Mouse (Mus musculus) layer of hippocampus, adult 9-10 months (tissue): ENCODE data around the gene Rnf182.

Experiments
- DNase-seq: peaks from one replicate; pipeline ENCODE4 v3.0.0; 2022; ENCODE audit warnings: low spot score

Gene Rnf182

GRCm38 (mm10) chr13:43615577-43616254 is at the start of gene Rnf182:
Gene Rnf182, plus strand, starts transcription at chr13:43615710.
- DNase-seq = no peak

DNA sequence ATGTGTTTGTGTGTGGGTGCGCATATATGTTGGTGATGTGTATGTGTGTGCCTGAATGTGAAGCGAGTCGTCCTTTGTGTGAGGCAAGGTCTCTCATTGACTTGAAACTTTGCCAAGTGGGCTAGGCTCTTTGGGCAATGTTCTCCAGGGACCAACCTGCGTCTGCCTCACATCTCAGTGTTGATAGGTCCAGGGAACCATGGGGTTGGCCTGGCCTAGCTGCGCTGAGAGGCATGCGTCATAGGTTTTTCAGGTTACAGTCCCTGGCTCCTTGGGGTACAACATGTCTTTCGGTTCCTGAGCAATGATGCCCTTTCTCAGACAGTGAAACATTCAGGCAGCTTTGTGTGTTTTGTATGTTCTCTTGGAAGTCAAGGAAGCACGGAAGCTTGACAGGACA is 49.3 kb upstream of the Rnf182 start:
- no peak for DNase-seq

DNA sequence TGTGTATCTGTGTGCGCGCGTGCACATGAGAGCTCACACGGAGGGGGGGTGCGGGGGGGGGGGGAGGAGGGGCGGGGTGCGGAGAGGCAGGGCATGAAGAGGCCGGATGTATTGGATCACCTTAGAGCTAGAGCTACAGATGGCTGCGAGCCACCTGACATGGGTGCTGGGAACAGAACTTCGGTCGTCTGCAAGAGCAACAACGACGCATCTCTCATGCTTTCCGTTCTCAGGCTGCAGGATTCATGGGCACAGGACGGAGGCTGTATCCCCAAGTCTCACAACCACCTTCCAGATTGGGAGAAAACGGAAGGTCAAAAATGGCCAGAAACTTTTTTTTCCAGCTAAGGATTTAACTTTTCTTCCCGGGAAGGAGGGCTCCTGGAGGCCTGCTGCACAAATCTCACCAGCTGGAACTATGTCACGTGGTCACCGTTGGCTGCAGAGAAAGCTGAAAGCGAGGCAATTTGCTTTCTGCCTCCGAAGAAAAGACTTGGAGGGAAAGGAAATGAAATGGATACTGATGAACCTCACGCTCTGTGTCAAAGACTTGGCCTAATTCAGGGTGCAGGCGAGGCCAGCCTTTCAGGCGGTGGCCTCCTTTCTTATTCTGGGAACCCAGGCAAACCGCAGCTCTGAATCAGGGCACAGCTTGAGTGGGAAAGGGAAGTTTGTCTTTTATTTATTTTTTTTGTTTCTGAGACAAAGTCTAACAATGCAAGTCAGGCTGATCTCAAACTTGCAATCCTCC is 48.2 kb upstream of the Rnf182 start:
- DNase-seq = no peak

DNA sequence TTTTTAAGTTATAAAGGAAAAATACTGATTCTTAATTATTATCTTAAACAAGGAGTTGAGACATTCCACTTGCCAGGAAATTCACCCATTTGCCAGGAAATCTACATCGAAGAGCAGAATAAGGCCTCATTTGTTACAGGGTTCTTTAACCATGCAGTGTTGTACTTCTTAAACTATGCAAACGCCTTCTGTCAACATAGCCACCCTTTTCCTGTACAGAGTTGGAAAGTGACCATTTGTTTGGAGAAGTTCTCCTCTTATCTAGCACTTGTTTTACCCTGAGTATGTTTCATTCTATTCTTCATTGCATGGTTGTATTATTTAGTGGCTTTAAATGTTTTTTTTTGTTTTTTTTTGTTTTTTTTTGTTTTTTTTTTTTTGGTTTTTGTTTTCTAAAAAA is 41.5 kb upstream of the Rnf182 start:
- no peak for DNase-seq

GRCm38 (mm10) chr13:43575431-43575830 is 40.1 kb upstream of the Rnf182 start:
- no peak for DNase-seq

GRCm38 (mm10) chr13:43577254-43577653 is 38.3 kb upstream of the Rnf182 start:
- DNase-seq = no peak

GRCm38 (mm10) chr13:43577766-43578165 is 37.7 kb upstream of the Rnf182 start:
- DNase-seq = no peak

GRCm38 (mm10) chr13:43579740-43580139 is 35.8 kb upstream of the Rnf182 start:
- DNase-seq = no peak

GRCm38 (mm10) chr13:43580661-43581060 is 34.8 kb upstream of the Rnf182 start:
- DNase-seq = no peak

- no peak for DNase-seq
Measured at GRCm38 (mm10) chr13:43582961-43583360, 32.5 kb upstream of the Rnf182 start.

GRCm38 (mm10) chr13:43583504-43583903 is 32.0 kb upstream of the Rnf182 start:
- DNase-seq = no peak

DNA sequence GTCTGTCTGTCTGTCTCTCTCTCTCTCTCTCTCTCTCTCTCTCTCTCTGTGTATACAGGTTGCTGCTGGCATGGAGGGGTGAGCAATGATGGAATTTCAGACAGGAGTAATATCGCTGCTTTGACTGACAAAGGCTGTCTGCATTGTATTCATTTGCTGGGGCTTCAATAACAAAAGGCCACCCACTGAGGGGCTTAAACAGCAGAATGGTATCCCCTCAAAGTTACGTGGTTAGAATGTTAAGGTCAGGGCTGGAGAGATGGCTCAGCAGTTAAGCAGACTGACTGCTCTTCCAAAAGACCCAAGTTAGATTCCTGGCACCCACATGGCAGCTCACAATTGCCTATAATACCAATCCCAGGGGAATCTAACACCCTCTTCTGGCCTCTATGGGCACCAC is 30.2 kb upstream of the Rnf182 start:
- DNase-seq = no peak

- DNase-seq = no peak
Measured at GRCm38 (mm10) chr13:43586966-43587365, 28.5 kb upstream of the Rnf182 start.

DNA sequence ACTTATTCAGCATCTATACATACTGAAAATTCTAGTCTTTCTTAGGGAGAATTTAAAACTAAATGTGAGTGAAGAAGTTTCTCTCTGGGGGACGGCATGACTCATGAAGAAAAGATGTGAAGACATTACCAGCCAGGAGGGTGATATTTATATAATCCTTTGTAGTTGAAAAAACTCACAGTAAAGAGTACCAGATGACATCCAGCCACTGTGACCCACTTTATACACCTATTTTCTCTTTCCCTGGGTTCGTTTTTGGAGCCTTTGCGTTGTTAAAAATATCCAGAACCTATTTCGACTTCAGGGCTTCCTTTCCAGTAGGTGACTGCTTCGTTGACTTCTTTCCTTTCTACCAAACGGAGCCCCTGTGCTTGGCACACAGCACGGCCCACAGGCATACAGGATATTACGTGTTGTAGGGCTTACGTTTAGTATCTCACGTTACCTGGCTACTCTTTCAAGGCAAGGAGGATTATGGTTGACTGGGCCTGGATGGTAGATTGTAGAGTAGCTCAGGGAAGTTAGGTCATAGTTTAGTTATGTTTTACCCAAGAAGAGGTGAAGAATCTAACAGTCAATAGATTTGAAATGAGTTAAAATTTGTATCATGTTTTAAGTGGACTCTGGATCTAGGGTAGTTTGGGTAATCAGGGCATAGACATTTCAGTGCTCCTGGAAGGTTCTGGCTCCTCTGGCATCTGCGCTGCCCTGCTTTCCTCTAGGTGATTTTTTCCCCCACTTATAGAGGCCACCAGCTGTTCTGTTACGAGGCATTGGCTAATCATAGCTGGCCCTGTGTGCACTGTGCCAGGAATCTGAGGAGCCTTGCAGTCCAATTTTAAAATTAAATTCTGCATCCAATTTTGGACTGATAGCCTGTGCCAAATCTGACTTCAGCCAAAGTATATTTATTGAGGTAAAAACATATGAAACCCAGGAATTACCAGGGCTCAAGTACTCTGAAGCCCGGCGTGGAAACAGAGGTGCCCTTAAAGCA is 27.4 kb upstream of the Rnf182 start:
- no peak for DNase-seq

DNA sequence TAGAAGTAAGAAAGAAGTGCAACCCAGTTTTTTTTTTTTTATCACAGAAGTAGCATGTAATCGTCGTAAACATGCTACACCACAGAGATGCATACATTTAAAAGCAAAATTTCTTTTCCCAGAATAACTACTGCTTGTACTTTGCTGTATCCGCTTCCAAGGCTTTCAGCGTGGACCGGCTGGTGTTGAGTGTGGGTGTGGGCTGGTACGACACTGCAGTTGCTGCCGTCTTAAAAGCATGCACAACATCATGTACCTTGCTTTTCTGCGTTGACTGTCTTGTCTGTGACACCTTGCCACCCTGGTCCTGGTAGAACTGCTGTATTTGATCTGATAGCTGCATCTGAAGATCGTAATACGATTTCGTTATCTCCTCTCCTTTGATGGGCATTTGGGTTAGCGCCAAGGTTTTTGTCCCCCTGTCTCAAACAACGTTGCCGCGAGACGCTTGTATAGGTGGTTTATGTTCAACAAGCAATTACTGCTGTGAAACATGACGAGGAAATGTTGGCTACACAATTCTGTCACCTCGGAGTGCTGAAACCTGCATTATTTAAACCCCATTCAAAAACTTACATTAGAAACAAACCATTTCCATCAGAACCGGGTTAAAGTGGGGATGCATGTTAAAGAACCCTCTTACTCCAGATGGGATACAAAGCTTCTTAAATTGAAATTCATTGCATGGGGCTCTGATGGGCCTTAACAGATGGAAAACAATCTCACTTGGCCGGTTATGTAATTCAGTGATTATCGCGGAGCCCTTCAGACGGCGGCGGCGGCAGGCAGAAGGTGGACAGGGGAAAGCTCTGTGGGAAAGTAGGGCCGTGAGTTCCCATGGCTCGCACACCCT is 23.5 kb upstream of the Rnf182 start:
- DNase-seq = no peak

GRCm38 (mm10) chr13:43592681-43593068 is 22.8 kb upstream of the Rnf182 start:
- no peak for DNase-seq

DNA sequence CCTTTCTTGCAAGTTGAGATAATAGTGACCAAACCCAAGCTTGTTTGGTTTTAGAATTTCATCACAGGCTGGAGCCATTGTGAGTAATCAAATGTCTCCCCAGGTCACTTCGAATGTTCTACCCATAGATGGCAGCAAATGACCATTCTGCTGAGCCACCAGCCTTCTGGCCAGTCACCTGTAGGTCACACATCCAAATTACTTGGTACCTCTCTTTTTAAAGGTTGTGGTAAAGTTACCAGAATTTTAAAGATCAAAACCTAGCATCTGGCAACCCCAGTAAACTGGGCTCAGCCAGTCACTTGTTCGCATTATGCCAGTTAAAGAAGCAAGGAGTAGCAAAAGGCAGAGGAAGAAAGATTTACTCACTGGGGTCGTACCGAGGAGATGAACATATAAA is 19.6 kb upstream of the Rnf182 start:
- no peak for DNase-seq

GRCm38 (mm10) chr13:43600967-43601366 is 14.5 kb upstream of the Rnf182 start:
- no peak for DNase-seq

DNA sequence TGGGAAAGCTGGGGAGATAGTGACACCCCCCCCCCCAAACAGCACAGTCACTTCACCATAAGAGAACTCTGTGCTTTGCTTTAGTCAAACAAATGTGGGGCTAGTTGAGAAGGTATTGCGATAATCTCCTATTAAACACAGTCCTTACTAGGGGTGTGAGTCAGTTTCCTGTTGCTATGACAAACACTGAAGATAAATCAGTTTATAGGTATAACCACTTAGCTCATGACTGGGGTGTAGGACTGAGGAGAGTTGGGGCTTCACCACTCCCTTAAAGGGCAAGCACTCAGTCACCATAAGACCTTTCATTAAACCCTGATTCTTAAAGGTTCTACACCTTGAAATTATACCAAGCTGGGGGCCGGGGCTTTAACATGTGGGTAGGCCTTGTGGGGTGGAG is 13.1 kb upstream of the Rnf182 start:
- no peak for DNase-seq

GRCm38 (mm10) chr13:43603042-43603441 is 12.5 kb upstream of the Rnf182 start:
- DNase-seq = no peak

- DNase-seq = no peak
Measured at GRCm38 (mm10) chr13:43608854-43609253, 6.7 kb upstream of the Rnf182 start.

GRCm38 (mm10) chr13:43612040-43612439 is 3.5 kb upstream of the Rnf182 start:
- no peak for DNase-seq
